Mouse (Mus musculus) CH12.LX (cell line): ENCODE measurements around the gene Rbsn. TPM values are rescaled to one million over a fixed set of nuclear protein-coding genes. Genes with fewer than 3 reads are reported as not detected.
A peak's percentile ranks its signal among the peaks of the same experiment; 100 is the strongest.

ENCODE experiments used
- DNase-seq: peaks from one replicate; pipeline ENCODE4 v3.0.0-alpha.2; 2013; ENCODE audit errors: extremely low read depth
- H3K27ac ChIP-seq: 2 replicates; pipeline ENCODE4 v1.5.1; 2012; ENCODE audit warnings: low read depth, mild to moderate bottlenecking, control low read depth, moderate library complexity; ENCODE audit not compliant: insufficient read depth
- H3K27me3 ChIP-seq: replicated peaks from 2 replicates; pipeline ENCODE3; 2012; ENCODE audit warnings: inconsistent platforms
- H3K36me3 ChIP-seq, 2 experiments: replicated peaks in 1 of 2; 2 replicates each; pipeline versions ENCODE3 to v1.6.1; 2012; ENCODE audit warnings: inconsistent platforms in 1 of 2, low read length in 1 of 2, mild to moderate bottlenecking in 1 of 2, mixed read lengths in 1 of 2, moderate library complexity in 1 of 2; ENCODE audit not compliant: control insufficient read depth in 1 of 2, insufficient read depth in 1 of 2
- H3K4me1 ChIP-seq, 2 experiments: 2 replicates each; pipeline ENCODE4 v1.6.1; 2012; ENCODE audit warnings: inconsistent platforms in 1 of 2, moderate library complexity in 1 of 2; ENCODE audit not compliant: insufficient read depth in 2 of 2, control insufficient read depth in 1 of 2
- H3K4me2 ChIP-seq: 2 replicates; pipeline ENCODE4 v1.6.1; 2012; ENCODE audit warnings: low read depth, mild to moderate bottlenecking, control low read depth; ENCODE audit not compliant: poor library complexity, insufficient read depth, severe bottlenecking
- H3K4me3 ChIP-seq, 3 experiments: fragments of 150-350 bp in 1 of 3; sonication (generic) in 1 of 3; replicated peaks in 1 of 3; 2 replicates each; pipeline versions ENCODE3 to v1.5.1; 2011 to 2012; ENCODE audit warnings: low read depth in 2 of 3, low read length in 2 of 3, mild to moderate bottlenecking in 2 of 3, moderate library complexity in 2 of 3, control low read depth in 1 of 3, improper control_type of control experiment in 1 of 3, inconsistent platforms in 1 of 3, mixed read lengths in 1 of 3; ENCODE audit not compliant: poor library complexity in 1 of 3
- H3K79me2 ChIP-seq: replicated peaks from 2 replicates; pipeline ENCODE4 v1.6.1; 2012; ENCODE audit warnings: mild to moderate bottlenecking, moderate library complexity; ENCODE audit not compliant: control insufficient read depth, poor library complexity, insufficient read depth, severe bottlenecking; ENCODE audit errors: extremely low read depth
- H3K9ac ChIP-seq: 2 replicates; pipeline ENCODE4 v1.6.1; 2012; ENCODE audit warnings: low read depth, mild to moderate bottlenecking, control low read depth, moderate library complexity; ENCODE audit not compliant: insufficient read depth
- H3K9me3 ChIP-seq: replicated peaks from 2 replicates; pipeline ENCODE3; 2012; ENCODE audit warnings: low read length, inconsistent platforms, mixed read lengths
- BHLHE40 ChIP-seq: IDR thresholded peaks from 2 replicates; pipeline ENCODE4 v1.6.1; 2011; ENCODE audit warnings: mild to moderate bottlenecking, low read depth, low read length, improper control_type of control experiment
- CHD1 ChIP-seq: IDR thresholded peaks from 2 replicates; pipeline ENCODE4 v1.6.1; 2012; ENCODE audit warnings: low read depth, low read length, improper control_type of control experiment, inconsistent platforms
- CHD2 ChIP-seq: IDR thresholded peaks from 2 replicates; pipeline ENCODE4 v1.6.1; 2011; ENCODE audit warnings: low read length, improper control_type of control experiment
- CTCF ChIP-seq, 2 experiments: IDR thresholded peaks in 1 of 2; conservative IDR thresholded peaks in 1 of 2; 2 replicates each; pipeline ENCODE4 v1.5.1; 2011 to 2012; ENCODE audit warnings: low read depth in 2 of 2, low read length in 2 of 2, improper control_type of control experiment in 1 of 2, inconsistent platforms in 1 of 2, mild to moderate bottlenecking in 1 of 2, moderate library complexity in 1 of 2
- E2F4 ChIP-seq: IDR thresholded peaks from 2 replicates; pipeline ENCODE4 v1.6.1; 2011; ENCODE audit warnings: low read depth, low read length, improper control_type of control experiment; ENCODE audit not compliant: insufficient replicate concordance
- ELF1 ChIP-seq: IDR thresholded peaks from 2 replicates; pipeline ENCODE4 v1.6.1; 2014; ENCODE audit warnings: low read depth, mild to moderate bottlenecking, inconsistent platforms, low read length, improper control_type of control experiment
- EP300 ChIP-seq: IDR thresholded peaks from 2 replicates; pipeline ENCODE4 v1.6.1; 2011; ENCODE audit warnings: low read length, improper control_type of control experiment
- ETS1 ChIP-seq: conservative IDR thresholded peaks from 2 replicates; pipeline ENCODE4 v1.6.1; 2012; ENCODE audit warnings: low read depth, mild to moderate bottlenecking, inconsistent platforms, low read length, improper control_type of control experiment, moderate library complexity
- GABPA ChIP-seq: IDR thresholded peaks from 2 replicates; pipeline ENCODE4 v1.6.1; 2012; ENCODE audit warnings: low read depth, low read length, improper control_type of control experiment, inconsistent platforms; ENCODE audit not compliant: insufficient replicate concordance
- HCFC1 ChIP-seq: IDR thresholded peaks from 2 replicates; pipeline ENCODE4 v1.6.1; 2012; ENCODE audit warnings: low read depth, mild to moderate bottlenecking, inconsistent platforms, low read length, improper control_type of control experiment
- IRF4 ChIP-seq: IDR thresholded peaks from 2 replicates; pipeline ENCODE4 v1.6.1; 2014; ENCODE audit warnings: low read depth, mild to moderate bottlenecking, inconsistent platforms, low read length, improper control_type of control experiment
- JUN ChIP-seq: IDR thresholded peaks from 2 replicates; pipeline ENCODE4 v1.6.1; 2011; ENCODE audit warnings: low read depth, mild to moderate bottlenecking, low read length, improper control_type of control experiment, moderate library complexity; ENCODE audit not compliant: insufficient read depth
- JUND ChIP-seq: conservative IDR thresholded peaks from 2 replicates; pipeline ENCODE4 v1.6.1; 2011; ENCODE audit warnings: low read depth, low read length, improper control_type of control experiment
- KAT2A ChIP-seq: IDR thresholded peaks from 2 replicates; pipeline ENCODE4 v1.6.1; 2012; ENCODE audit warnings: low read length, improper control_type of control experiment, inconsistent platforms; ENCODE audit not compliant: insufficient replicate concordance
- MAFK ChIP-seq: IDR thresholded peaks from 2 replicates; pipeline ENCODE4 v1.6.1; 2011; ENCODE audit warnings: low read length, improper control_type of control experiment; ENCODE audit not compliant: insufficient replicate concordance
- MAX ChIP-seq: IDR thresholded peaks from 2 replicates; pipeline ENCODE4 v1.6.1; 2011; ENCODE audit warnings: low read length, improper control_type of control experiment
- MAZ ChIP-seq: IDR thresholded peaks from 2 replicates; pipeline ENCODE4 v1.6.1; 2012; ENCODE audit warnings: low read depth, mild to moderate bottlenecking, inconsistent platforms, low read length, improper control_type of control experiment, moderate library complexity
- MEF2A ChIP-seq: IDR thresholded peaks from 2 replicates; pipeline ENCODE4 v1.6.1; 2014; ENCODE audit warnings: low read depth, mild to moderate bottlenecking, inconsistent platforms, low read length, improper control_type of control experiment, borderline replicate concordance
- MXI1 ChIP-seq: IDR thresholded peaks from 2 replicates; pipeline ENCODE4 v1.6.1; 2011; ENCODE audit warnings: mild to moderate bottlenecking, low read depth, low read length, improper control_type of control experiment
- MYC ChIP-seq: IDR thresholded peaks from 2 replicates; pipeline ENCODE4 v1.6.1; 2011; ENCODE audit warnings: low read depth, mild to moderate bottlenecking, improper control_type of control experiment, low read length
- NELFE ChIP-seq: IDR thresholded peaks from 2 replicates; pipeline ENCODE4 v1.6.1; 2011; ENCODE audit warnings: low read depth, low read length, improper control_type of control experiment
- NRF1 ChIP-seq: IDR thresholded peaks from 2 replicates; pipeline ENCODE4 v1.6.1; 2014; ENCODE audit warnings: low read depth, mild to moderate bottlenecking, inconsistent platforms, low read length, improper control_type of control experiment, moderate library complexity
- PAX5 ChIP-seq: IDR thresholded peaks from 2 replicates; pipeline ENCODE4 v1.6.1; 2012; ENCODE audit warnings: low read length, inconsistent platforms, mixed read lengths
- POLR2A ChIP-seq: IDR thresholded peaks from 2 replicates; pipeline ENCODE4 v1.6.1; 2011; ENCODE audit warnings: low read depth, mild to moderate bottlenecking, improper control_type of control experiment, low read length
- POLR2AphosphoS2 ChIP-seq: IDR thresholded peaks from 2 replicates; pipeline ENCODE4 v1.6.1; 2011; ENCODE audit warnings: low read depth, low read length, improper control_type of control experiment
- RAD21 ChIP-seq: IDR thresholded peaks from 2 replicates; pipeline ENCODE4 v1.6.1; 2011; ENCODE audit warnings: low read depth, mild to moderate bottlenecking, low read length, improper control_type of control experiment, moderate library complexity
- RCOR1 ChIP-seq: conservative IDR thresholded peaks from 2 replicates; pipeline ENCODE4 v1.6.1; 2012; ENCODE audit warnings: low read depth, mild to moderate bottlenecking, inconsistent platforms, low read length, improper control_type of control experiment
- SIN3A ChIP-seq: IDR thresholded peaks from 2 replicates; pipeline ENCODE4 v1.6.1; 2012; ENCODE audit warnings: low read length, improper control_type of control experiment, inconsistent platforms
- SMC3 ChIP-seq: IDR thresholded peaks from 2 replicates; pipeline ENCODE4 v1.6.1; 2011; ENCODE audit warnings: low read depth, low read length, improper control_type of control experiment
- TBP ChIP-seq: conservative IDR thresholded peaks from 2 replicates; pipeline ENCODE4 v1.6.1; 2011; ENCODE audit warnings: low read depth, low read length, improper control_type of control experiment
- TCF12 ChIP-seq: IDR thresholded peaks from 2 replicates; pipeline ENCODE4 v1.6.1; 2014; ENCODE audit warnings: low read depth, mild to moderate bottlenecking, inconsistent platforms, low read length, improper control_type of control experiment
- UBTF ChIP-seq: IDR thresholded peaks from 2 replicates; pipeline ENCODE4 v1.6.1; 2012; ENCODE audit warnings: low read depth, mild to moderate bottlenecking, inconsistent platforms, low read length, improper control_type of control experiment, moderate library complexity
- USF1 ChIP-seq: IDR thresholded peaks from 2 replicates; pipeline ENCODE4 v1.6.1; 2014; ENCODE audit warnings: low read depth, mild to moderate bottlenecking, inconsistent platforms, low read length, improper control_type of control experiment
- USF2 ChIP-seq: conservative IDR thresholded peaks from 2 replicates; pipeline ENCODE4 v1.6.1; 2011; ENCODE audit warnings: low read depth, low read length, improper control_type of control experiment
- ZC3H11A ChIP-seq: IDR thresholded peaks from 2 replicates; pipeline ENCODE4 v1.6.1; 2012; ENCODE audit warnings: low read depth, mild to moderate bottlenecking, inconsistent platforms, low read length, improper control_type of control experiment
- ZKSCAN1 ChIP-seq: IDR thresholded peaks from 2 replicates; pipeline ENCODE4 v1.6.1; 2012; ENCODE audit warnings: low read depth, inconsistent platforms, low read length, improper control_type of control experiment, borderline replicate concordance
- ZMIZ1 ChIP-seq: IDR thresholded peaks from 2 replicates; pipeline ENCODE4 v1.6.1; 2012; ENCODE audit warnings: low read depth, mild to moderate bottlenecking, inconsistent platforms, low read length, improper control_type of control experiment
- ZNF384 ChIP-seq: IDR thresholded peaks from 2 replicates; pipeline ENCODE4 v1.6.1; 2012; ENCODE audit warnings: low read depth, low read length, improper control_type of control experiment, inconsistent platforms
- dilution Hi-C: fragments of 300-500 bp; cut with MboI; formaldehyde crosslinking; loops from 2 replicates; pipeline ENCODE4 v1.14.3; 2020; ENCODE audit warnings: low sequenced_read_pairs; ENCODE audit not compliant: extremely low pct_unique_long_range_greater_than_20kb, extremely low pct_ligation_motif_present
- in situ Hi-C: fragments of 300-500 bp; cut with MboI; formaldehyde crosslinking; loops from 3 replicates; pipeline ENCODE4 v1.14.3; 2019; ENCODE audit warnings: low sequenced_read_pairs, low pct_ligation_motif_present, low pct_unique_long_range_greater_than_20kb, mixed read lengths
- polyA plus RNA-seq: library from polyadenylated mRNA; unstranded; fragments of >175 nt; gene quantifications from 2 replicates; pipeline ENCODE4 v1.2.1, GENCODE M21; 2012; ENCODE audit warnings: low read depth; ENCODE audit not compliant: insufficient read length
- total RNA-seq, 2 experiments: library from RNA; depleted of rRNA; stranded (reverse); fragments of 300-350 nt in 1 of 2; fragments of >200 nt in 1 of 2; gene quantifications; 2 replicates each; pipeline ENCODE4 v1.2.3; 2012 to 2014

Gene Rbsn
- 11.5 and 11.7 TPM in 2 replicates for total RNA-seq (2012; rRNA removed)
- total RNA-seq (2014; rRNA removed): 10.4 and 12.6 TPM in 2 replicates
- 11.8 and 12.3 TPM in 2 replicates for polyA plus RNA-seq

DNA sequence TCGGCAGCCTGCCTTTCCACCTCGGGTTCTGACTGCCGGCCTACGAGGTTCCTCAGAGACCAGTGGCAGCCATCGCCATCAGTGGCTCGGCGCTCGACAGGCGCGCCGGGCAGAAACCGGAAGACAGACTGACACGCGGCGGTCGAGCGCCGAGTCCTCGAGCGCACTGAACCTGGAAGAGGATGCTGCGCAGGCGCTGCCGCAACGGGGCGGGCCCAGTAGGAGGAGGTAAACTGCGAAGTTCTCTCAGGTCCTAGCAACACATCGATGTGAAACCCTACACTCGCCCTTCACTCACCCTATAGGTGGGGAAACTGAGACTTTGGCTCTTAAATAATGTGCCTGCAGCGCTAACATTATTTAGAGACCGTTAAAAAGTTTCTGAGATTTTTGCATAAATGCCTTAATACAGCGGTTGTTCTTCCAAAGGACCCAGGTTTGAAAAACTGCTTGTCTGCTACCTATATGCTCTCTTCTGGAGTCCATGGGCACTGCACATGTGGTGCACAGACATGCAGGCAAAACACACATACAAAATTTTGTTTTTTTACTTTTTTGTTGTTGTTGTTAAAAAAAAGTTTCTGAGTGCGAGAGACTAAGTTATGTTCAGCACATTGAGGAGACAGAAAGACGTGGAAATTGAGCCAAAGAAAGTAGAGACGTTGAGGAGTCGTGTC is at the start of gene Rbsn:
Rbsn (minus strand) TSS at position 153 of the 677 bp plus-strand sequence.
- Histone ChIP-seq H3K79me2 (peaks cover 20% of the 10 kb centered on the region), H3K9me3 (no peaks in the 10 kb centered on the region), H3K27me3 (peaks cover 14% of the 10 kb centered on the region), H3K9ac (peak within 1 kb of the TSS; percentile 67), H3K4me2 (peak within 1 kb of the TSS; percentile 70), H3K4me1 (peaks cover 2 to 14% of the 10 kb centered on the region in 2 experiments; a peak in 2 of 4 replicates), H3K27ac (peak within 1 kb of the TSS; percentile 48), H3K4me3 (peak within 1 kb of the TSS; percentile 92 to 99 (median 97)), H3K36me3 (peaks cover 0 to 19% of the 10 kb centered on the region in 2 experiments)
- in situ Hi-C loops: no loop called here
- dilution Hi-C loops: no loop called here
- peak; percentile 92 for DNase-seq
- TF ChIP-seq GABPA (peak; percentile 53; the same call in 1 of the 2 replicates), ZNF384 (no peak), TBP (peak; percentile 46; the same call in 1 of the 2 replicates), MAZ (no peak), CHD2 (no peak), EP300 (no peak), NRF1 (peak; percentile 94), JUN (no peak), SIN3A (peak; percentile 84), UBTF (no peak), JUND (no peak), KAT2A (peak; percentile 89; the same call in 1 of the 2 replicates), ZMIZ1 (peak; percentile 77; the same call in 1 of the 2 replicates), CHD1 (no peak), SMC3 (no peak), ZC3H11A (no peak), MEF2A (peak; percentile 73), RCOR1 (no peak), RAD21 (no peak), ZKSCAN1 (no peak), NELFE (peak; percentile 82), MAFK (no peak), PAX5 (no peak), BHLHE40 (peak; percentile 28; the same call in 1 of the 2 replicates), MYC (no peak), POLR2AphosphoS2 (peak; percentile 60; the same call in 1 of the 2 replicates), USF2 (no peak), POLR2A (peak; percentile 76), ELF1 (peak; percentile 95), IRF4 (peak; percentile 61; the same call in 1 of the 2 replicates), TCF12 (peak; percentile 85), E2F4 (no peak), MXI1 (peak; percentile 67), USF1 (no peak), CTCF (conservative IDR thresholded peaks at IDR 0.05 in 1 of 2, IDR thresholded peaks at IDR 0.05 in 1 of 2; ENCODE audit: low read depth in 2 of 2, low read length in 2 of 2) (peak in 1 of 2 experiments; percentile 13; a peak in 1 of 4 replicates), HCFC1 (peak; percentile 96), ETS1 (no peak), MAX (peak; percentile 79)
